Mouse (Mus musculus) thymus, postnatal 0 days (tissue): ENCODE measurements around the gene Gm49486. TPM values are rescaled to one million over a fixed set of nuclear protein-coding genes. Genes with fewer than 3 reads are reported as not detected.

Experiments used
- DNase-seq: peaks from one replicate; pipeline ENCODE4 v3.0.0-alpha.2; 2015; ENCODE audit warnings: low spot score
- polyA plus RNA-seq: library from polyadenylated mRNA; unstranded; fragments of >200 nt; fragmentation: Nextera tagmentation; extraction: Ambion mirVana; gene quantifications from 2 replicates; pipeline ENCODE4 v1.2.1, GENCODE M21; 2015

The Gm49486 gene
- polyA plus RNA-seq, 1 experiment from 2014 or later, result 0.07 TPM

DNA sequence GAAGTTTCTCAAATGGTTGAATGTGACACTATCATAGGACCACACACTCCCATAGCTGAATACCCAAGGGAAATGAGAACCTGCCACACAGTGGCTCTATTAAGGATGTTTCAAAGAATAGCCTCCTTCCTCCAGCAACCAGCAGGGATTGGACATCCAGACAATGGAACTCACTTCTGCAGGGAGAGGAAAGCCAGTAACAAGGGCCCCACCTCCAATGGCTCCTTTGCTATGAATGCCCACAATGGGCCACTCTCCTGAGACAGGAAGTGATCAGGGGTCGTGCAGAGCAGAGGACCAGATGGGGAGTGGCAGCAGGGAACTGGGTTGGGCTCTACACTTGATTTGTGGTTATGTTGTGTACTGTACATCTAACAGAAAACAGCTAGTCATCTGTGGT, 39.3 kb downstream of the Gm49486 start:
- no peak for DNase-seq

DNA sequence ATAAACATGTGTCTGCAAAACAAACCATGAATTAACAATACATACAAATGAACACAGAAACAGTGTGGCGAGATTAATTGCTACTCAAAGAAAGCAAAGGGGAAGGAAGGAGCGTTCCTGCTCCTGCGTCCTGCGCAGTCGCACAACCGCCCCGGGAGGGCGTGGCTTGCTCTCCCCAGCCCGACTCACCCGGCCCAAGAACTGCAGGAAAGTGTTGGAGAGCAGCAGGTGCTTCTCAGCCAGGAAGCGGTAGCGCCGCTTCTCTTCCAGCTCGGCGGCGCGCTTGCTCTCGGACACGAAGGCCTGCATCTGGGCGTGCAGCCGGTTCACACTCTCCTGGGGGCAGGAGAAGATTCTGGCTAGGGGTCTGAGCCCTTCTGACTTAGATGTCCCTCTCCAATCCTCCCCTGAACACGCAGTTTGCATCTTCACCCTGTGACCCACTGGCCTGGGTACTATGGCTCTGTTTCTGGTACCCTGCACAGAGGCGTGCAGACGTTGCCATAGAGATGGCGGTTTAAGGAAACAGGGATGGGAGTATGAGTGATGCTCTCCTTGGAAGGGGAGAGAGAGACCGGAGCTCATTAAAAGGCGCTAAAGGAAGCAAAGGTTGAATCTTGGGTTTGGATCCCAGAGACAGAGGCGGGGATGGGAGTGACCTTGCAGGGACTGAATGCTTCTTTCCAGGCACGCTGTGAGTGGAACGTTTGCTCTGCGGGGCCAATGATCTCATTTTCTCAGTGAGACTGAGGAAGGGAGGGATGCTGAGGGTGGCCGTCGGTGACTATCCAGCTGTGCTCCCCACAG, 41.3 kb downstream of the Gm49486 start:
- DNase-seq, result peak; percentile 92

DNA sequence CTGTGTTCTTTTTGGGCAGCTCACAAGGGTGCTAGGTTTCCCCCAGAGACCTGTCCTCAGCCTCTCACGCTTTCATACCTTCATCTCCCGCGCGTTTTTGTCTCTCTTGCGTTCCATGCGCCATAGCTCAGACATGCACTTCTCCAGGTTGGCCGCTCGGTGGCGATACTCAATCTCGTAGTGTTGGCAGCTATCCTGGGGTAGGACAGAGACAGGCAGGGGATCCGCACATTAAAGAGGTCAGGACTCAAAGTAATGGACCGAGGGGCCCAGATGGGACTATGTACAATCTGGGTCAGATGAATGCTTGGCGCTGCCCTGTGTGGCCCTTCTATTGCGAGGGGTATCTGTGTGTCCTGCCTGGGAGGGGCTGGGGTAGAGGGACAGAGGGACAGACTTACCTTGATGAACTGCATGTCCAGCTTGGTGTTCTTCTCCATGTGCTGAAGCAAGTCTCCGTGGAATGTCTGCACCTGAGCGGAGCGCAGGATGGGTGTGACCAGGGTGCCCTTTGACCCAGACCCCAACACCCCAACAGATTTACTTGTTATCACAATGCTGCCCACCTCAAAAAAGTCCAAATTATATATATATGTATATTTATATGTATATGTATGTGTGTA, 42.0 kb downstream of the Gm49486 start:
- DNase-seq, result peak; percentile 77

DNA sequence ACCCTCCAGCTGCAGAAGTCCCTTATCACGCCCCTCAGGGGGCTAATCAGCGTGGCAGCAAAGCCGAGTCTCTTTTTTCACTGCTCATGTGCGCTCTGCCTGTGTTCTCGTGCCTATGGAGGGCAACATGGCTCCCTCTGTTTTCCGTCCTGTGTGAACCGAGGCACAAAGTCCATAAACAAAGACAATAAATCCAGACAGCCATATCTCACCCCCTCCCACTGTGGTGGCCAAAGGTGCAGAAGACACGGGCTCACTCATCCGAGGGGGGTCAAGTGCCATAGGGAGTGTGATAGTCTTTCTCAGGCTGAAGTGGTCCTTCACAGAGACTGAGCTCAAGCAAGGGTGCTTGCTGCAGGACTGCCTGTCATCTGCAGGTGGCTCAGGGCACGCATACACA, 43.8 kb downstream of the Gm49486 start:
- DNase-seq, result no peak

DNA sequence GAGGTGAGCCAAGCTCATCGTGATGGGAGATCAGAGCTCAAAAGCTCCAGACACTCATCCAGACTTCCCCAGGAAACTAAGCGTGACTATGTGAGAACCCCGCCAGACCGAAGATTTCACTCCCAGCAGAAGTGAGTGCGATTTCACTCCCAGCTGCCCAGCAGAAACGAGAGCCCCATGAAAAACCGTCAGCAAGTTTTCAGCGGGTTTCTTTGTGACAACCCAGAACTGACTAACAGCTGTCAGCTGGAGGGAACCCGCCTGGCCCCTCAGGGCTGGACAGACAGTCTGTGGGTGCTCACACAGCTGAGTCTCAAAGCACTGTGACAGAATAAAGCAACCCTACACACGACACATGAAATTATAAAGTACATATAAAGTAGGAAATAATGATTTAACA, 48.5 kb downstream of the Gm49486 start:
- DNase-seq, result no peak

DNA sequence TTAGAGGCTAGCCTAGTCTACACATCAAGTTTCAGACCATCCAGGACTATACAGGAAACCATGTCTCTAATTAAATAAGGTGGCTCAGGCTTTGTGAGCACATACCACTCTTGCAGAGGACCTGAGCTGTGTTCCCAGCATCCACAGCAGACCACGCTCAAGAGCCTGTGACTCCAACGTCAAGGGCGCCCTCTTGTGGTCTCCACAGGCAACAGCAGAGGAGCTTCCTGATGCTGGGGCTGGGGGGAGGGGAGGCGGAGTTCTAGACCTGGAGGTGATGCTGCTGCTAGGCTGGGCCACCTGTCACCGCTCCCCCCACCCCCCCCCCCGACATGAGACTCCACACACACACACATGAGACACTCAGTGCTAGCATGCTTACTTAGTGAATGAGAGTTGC, 51.0 kb downstream of the Gm49486 start:
- DNase-seq, result peak; percentile 73

DNA sequence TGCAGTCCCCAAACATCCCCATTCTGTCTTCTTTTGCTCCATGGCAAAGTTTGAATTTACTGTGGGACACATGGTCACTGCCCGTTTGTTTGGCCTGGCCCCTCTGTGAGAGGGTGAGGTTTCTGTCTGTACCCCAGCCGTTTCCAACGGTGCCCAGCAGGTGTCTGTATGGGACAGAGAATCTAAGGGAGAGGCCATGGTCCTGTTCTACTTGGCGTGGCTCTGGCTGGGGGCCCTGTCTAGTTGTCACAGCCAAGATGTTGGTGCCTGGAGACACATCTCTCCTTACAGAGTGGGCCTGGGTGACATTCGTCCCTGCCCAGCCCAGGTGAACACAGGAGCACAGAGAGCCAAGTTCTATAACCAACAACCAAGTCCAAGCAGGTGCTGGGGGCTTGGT, 51.7 kb downstream of the Gm49486 start:
- DNase-seq, result no peak

DNA sequence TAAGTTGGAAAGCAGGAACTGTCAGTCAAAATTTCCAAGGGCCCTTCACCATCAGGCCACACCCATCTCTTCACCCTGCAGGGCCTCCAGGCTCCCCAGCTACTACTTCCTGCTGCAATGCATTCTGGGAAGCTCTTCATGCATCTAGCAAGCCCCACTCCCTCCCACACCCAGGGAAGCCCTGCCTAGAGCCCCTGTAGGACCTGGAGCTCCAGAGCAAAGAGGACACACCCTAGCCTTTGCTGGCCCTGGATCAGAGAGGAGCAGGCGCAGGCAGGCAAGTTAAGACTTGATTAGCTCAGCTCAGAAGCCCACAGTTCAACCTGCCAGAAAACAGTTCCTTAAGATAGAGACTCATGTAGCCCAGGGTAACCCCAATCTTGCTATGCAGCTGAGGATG, 52.2 kb downstream of the Gm49486 start:
- DNase-seq, result peak; percentile 91

DNA sequence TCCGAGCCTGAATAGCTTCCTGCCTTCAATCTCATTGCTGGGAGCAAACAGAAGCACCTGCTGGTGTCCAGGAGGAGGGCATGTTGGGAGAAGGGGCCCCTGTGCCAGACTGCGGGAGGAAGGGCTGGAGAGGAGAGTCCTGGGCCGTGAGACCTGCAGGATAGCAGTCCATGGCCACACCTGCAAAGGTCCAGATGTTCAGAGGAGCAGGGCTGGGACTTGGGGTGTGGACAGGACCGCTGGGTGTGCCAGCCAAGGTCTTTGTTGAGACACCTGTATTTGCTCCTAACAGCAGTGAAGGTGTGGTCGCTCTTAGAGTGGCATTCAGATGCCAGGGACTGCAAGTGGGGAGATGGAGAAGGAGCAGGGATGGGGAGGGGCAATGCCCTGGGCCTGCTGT, 53.2 kb downstream of the Gm49486 start:
- no peak for DNase-seq

DNA sequence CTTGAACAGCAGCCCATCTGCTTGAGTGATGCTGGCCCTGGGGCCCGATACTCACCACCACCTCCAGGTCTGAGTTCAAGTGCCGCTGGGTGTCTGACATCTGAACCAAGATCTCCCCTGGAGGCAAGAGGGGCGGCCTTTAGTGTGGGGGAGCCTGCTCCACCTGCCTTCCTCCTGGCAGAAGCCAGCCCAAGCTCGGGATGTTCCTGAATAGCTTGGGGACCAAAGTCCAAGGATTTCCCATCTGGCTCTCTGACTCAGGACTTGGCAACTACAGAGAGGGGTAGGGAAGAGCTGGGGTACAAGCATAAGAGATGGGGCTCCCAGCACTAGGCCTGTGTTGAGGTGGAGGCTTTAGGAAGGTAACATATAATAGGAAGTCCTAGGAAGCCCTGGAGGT, 54.2 kb downstream of the Gm49486 start:
- DNase-seq, result no peak

DNA sequence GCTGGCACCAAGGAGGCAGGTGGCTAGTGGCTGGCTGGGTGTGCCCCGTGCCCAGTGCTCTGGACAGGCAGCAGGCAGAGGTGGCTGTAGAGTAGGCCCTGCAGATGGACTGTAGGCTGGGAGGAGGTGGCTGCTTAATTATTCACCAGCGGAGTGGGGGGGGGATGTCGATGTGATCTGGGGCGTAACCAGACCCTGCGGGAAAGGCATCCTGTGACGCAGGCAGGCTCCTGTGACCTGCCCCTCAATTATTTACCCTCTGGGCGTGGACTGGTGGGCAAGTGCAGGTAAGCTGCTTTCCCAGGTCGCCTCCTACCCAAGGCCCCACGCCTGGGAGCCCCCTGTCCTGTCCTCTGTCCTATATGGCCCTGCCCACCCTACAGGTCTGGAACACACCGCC, 56.2 kb downstream of the Gm49486 start, which contains the start of gene Baiap2l2:
Baiap2l2 (minus strand) TSS at position 139 of the 400 bp plus-strand sequence.
- no peak for DNase-seq

DNA sequence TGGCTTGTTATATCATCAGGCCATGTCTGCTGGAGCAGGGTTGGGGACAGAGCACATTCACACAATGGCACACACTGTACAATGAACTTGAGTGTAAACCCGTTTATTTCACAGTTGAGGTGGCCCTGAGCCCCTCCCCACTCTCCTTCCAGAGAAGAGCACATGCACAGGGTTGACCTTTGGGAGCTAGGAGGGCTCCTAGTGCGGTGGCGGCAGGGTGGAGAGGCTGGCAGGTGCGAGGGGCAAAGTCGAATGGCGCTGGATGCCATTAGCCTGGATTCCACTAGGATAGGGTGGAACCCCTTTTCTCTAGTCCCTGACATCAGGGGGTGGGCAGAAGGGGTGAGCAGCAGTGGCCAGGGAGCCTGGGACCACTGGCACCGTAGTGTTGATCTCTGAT, 57.0 kb downstream of the Gm49486 start:
- no peak for DNase-seq

DNA sequence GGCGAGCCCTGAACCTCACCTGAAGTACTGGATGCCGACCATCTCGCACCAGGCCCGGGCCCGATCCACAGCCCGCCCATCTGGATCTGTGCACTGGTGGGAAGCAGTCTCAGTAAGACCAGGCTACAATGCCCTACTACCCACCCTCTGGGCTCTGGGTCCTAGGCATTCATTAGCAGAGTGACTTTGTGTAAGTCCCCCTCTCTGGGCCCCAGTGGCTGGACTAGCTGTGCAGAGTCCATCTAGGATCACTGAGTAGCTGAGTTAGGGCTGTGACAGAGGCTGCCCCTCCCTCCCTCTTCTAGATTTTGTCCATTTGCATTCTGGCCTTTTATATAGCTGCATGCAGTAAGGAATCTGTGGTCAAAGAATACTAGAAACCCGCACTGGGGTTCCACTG, 57.9 kb downstream of the Gm49486 start:
- no peak for DNase-seq

DNA sequence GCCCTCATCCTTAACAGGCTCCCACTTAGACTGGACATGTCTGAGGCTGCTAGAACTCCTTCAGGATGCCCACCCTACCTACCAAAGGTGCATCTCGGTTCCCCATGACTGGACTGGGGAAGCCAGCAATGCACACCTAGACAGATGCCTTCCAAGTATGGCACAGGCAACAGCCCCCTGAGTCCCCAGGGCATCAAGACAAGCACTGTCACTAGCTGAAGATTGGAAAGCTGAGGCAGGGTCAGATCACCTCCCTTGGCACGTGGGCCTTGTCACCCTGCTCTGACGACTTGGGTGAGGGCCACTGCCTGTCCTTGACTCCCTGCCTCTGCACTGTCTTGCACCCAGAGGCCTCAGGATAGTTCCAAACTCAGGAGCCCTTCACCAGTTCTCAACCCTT, 59.2 kb downstream of the Gm49486 start:
- no peak for DNase-seq

DNA sequence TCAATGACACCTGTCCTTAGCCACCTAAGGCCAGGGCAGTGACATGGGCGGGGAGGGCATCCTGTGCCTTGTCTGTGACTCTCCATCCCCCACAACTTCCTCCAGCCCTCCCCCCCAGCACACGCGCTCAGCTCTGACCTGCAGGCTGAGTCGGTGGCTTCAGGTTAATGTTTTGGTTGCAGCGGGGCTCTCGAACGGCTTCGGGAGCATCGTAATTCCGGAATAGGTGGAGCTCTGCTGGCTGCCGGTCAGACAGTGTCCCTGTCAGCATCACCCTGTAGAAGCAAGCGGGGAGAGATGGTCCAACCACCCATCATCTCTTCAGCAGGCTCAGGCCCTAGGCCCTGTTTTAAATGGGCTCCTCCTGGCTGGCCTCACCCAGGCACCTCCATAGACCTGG, 60.2 kb downstream of the Gm49486 start:
- no peak for DNase-seq

DNA sequence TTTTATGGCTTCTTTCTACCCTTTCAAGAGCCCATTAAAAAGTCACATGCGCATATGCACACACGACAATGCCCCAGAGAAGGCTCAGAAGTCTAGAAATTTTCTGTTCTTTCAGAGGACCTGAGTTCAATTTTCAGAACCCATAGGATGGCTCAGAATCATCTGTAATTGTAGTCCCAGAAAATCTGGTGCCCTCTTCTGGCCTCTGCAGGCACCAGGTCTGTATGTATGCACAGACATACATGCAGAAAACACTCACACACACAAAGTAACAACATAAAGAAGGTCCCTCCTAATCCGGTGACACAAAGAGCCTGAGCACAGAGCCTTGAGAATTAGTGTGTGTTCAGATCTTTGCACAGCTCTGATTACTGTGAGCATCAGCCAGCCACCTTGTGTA, 61.1 kb downstream of the Gm49486 start:
- peak; percentile 24 for DNase-seq

DNA sequence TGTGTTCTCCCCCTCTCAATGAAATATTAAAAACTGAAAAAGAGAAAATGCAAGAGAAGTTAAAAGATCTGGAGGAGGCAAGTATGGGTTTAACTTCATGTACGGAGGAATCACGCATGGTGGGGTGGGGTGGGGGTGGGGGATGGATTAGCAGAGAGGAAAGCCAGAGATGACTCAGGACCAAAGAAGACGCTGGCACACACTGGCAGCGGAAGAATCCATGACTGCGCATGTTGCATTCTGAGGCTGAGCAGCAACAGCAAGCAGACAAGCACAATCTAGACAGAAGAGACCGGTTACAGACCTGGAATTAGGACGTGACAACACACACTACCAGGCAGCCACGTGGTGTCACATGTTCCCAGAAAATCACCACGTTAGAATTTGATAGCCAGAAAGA, 63.6 kb downstream of the Gm49486 start:
- DNase-seq, result no peak

DNA sequence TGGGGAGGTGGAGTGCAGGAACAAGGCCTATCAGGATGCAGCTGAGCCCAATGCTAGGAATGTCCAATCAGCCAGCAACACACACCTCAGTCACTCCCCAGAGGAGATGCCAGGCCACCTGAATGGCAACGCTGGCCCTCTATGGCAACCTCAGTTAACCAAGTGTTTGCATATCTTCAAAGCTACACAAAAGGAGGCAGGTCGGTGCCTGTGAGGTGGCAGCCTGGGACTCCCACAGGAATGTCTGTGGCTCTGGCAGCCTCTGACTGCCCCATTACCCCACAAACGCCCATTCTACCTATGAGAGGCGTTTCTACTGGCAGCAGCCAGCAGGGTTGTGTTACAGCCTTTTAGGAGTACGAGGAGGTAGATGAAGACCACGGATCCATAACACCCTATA, 69.4 kb downstream of the Gm49486 start:
- DNase-seq, result no peak

DNA sequence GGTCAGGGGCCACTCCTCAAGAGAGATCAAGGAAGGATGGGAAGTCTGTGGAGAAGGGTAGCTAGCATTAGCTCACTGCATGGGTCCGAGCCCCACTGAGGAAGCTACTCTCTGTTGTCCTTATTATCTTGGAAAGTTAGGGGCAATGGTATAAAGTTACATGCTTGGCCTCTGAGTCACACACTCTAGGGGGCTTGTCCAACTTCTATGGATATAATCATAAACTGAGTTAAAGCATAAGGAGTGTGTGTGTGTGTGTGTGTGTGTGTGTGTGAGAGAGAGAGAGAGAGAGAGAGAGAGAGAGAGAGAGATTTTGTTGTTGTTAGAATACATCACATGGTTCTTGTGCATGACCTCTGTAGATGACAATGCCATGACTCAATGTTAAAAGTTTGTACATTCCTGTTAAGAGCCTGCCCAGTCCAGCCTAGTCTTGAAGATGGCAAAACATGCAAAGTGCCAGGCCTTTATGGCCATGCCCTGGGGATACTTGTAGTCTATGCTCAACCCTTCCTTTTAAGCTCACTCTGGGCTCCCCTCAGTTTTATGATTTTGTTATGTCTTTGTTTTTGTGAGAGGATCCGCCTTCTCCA, 70.5 kb downstream of the Gm49486 start:
- no peak for DNase-seq

DNA sequence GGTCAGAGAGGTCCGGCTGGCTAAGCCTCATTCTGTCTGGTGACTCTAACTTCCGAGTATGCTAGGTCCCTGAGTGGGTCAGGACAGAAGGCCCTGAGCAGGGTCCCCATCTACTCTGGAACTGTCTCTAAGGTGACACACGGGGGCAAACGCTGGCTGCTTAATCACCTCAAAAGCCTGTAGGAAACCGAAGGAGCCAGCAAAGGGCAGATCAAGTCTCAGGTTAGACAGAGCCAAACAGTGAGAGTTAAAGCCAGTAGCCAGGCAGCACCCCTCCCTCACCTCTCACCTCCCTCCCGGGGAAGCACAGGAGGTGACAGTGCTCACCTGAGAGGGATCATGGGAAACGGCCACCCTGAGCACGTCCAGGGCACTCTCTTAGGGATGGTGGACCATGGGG, 74.5 kb downstream of the Gm49486 start:
- no peak for DNase-seq

DNA sequence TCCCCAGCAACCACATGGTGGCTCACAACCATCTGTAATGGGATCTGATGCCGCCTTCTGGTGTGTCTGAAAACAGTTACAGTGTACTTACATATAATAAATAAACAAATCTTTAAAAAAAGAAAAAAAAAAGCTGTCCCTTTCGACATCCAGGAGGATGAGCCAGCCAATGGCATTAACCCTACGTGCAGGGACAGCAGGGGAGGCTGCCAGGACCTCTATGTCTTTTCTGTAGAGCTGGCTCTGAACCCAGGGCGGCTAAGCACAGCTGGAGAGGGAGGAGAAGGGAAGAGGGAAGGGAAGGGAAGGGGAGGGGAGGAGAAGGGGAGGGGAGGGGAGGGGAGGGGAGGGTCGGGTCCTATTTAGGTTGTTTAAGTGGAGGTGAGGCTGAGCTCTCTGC, 75.6 kb downstream of the Gm49486 start:
- no peak for DNase-seq

DNA sequence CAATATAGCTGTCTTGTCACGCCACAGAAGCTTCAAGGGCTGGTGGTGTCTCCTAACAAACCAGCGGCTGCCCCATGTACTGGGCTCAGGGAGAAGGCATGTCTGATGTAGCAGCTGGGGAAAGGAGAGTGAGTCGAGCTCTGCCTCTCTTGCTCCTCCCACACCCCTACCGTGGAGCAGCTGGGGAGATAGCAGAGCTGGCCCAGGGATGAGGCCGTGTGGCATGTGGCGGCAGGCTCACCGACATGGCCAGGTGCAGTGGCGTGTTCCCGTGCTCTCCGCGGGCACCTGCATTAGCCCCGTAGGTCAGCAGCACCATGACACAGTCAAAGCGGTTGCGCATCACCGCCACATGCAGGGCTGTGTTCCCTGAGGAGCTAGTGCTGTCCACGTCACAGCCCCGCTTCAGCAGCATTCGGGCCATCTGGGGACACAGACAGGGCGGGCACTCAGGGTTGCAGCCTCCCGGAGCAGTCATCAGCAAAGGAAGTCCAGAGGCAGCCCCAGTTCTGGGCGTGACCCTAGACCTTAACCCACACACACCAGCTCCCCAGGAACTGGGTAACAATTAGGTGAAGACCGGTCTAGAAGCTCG, 76.9 kb downstream of the Gm49486 start:
- no peak for DNase-seq
